Mouse (Mus musculus): Measurements from ENCODE around the gene Nr6a1. TPM values are rescaled to one million over a fixed set of nuclear protein-coding genes. Genes with fewer than 3 reads are reported as not detected.

Nr6a1 gene
- polyA plus RNA-seq, 1 experiment from 2014 or later, result 2.1 TPM

- Histone ChIP-seq H3K36me3 (no peaks in the 10 kb centered on the region), H3K4me1 (peaks cover 16% of the 10 kb centered on the region), H3K27me3 (replicated peaks) (peaks cover 38% of the 10 kb centered on the region), H3K4me3 (no peak overlapping the region), H3K9ac (no peak overlapping the region), H3K27ac (no peak overlapping the region), H3K4me2 (no peak overlapping the region), H3K9me3 (replicated peaks) (no peaks in the 10 kb centered on the region)
- no peak for ATAC-seq
These were observed 248.5 kb downstream of the Nr6a1 start for GRCm38 (mm10) chr2:38678947-38679346.

DNA sequence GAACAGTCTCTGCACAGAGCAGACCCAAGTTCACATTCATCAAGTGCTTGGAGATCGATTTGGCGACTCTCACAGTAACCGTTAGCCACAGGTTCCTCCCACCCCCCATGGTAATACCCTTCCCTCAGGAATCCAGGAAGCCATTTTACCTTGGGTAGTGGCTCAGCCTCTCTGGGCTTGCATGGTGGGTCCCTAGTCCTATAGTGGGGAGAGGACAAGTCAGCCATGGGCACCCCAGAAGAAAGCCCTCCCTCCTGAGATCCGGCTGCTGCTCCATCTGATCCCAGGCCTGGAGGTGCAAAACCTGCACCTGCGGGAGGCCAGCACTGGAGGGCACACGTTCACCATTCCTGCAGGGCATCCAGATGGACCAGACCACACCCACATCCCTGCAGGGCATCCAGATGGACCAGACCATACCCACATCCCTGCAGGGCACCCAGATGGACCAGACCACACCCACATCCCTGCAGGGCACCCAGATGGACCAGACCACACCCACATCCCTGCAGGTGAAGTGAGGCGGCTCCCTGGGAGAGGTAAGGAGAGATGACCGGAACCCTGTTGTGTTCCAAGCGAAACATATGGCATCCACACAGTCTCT, 252.0 kb downstream of the Nr6a1 start:
- Histone ChIP-seq H3K9me3 (replicated peaks) (no peaks in the 10 kb centered on the region), H3K4me3 (no peak overlapping the region), H3K27ac (no peak overlapping the region), H3K9ac (no peak overlapping the region), H3K4me2 (no peak overlapping the region), H3K36me3 (no peaks in the 10 kb centered on the region), H3K27me3 (replicated peaks) (peaks cover 62% of the 10 kb centered on the region), H3K4me1 (no peaks in the 10 kb centered on the region)
- no peak for ATAC-seq
- 47% methylated on average over 9 of the region's 9 CpGs for WGBS (ENCODE audit: insufficient replicate concordance)

Small RNAs within 50 kb of the gene (microRNA-seq; reads per million reads assigned to microRNA genes)
- 175 reads per million, percentile 55 among the genes with 10 or more reads in this experiment for gene Mir181a-2
- gene Mir181b-2, result 409 reads per million, percentile 64 among the genes with 10 or more reads in this experiment

Other genes starting within 250 kb of the Nr6a1 start
- gene Nr5a1, start 213.1 kb downstream of the Nr6a1 start, polyA plus RNA-seq (2016; fragmentation: Nextera tagmentation; extraction: Ambion mirVana), result 0.04 TPM in 1 of 2 replicates, not detected in the other
- gene Olfml2a, start 4.3 kb upstream of the Nr6a1 start, polyA plus RNA-seq (2016; fragmentation: Nextera tagmentation; extraction: Ambion mirVana), result 0.12 and 0.13 TPM in 2 replicates
- 0.89 and 1.3 TPM in 2 replicates for gene Wdr38, start 69.8 kb upstream of the Nr6a1 start, polyA plus RNA-seq (2016; fragmentation: Nextera tagmentation; extraction: Ambion mirVana)
- 83.0 and 84.9 TPM in 2 replicates for gene Arpc5l, start 77.7 kb upstream of the Nr6a1 start, polyA plus RNA-seq (2016; fragmentation: Nextera tagmentation; extraction: Ambion mirVana)
- 995 and 1,050 TPM in 2 replicates for gene Rpl35, start 77.9 kb upstream of the Nr6a1 start, polyA plus RNA-seq (2016; fragmentation: Nextera tagmentation; extraction: Ambion mirVana)
- gene Golga1, start 137.9 kb upstream of the Nr6a1 start, polyA plus RNA-seq (2016; fragmentation: Nextera tagmentation; extraction: Ambion mirVana), result 12.1 and 15.9 TPM in 2 replicates

Measured in liver, embryonic 12.5 days (tissue).